Mouse (Mus musculus) adrenal gland, adult 18-20 months (tissue): ENCODE data around the gene Tmem158. TPM values are rescaled to one million over a fixed set of nuclear protein-coding genes. Genes with fewer than 3 reads are reported as not detected.

ENCODE experiments used
- total RNA-seq, 2 experiments: library from RNA; stranded (reverse); gene quantifications; 1 replicate in 1 of 2; 2 replicates in 1 of 2; pipeline ENCODE4 v1.2.3; 2021

Gene Tmem158
- total RNA-seq, 2 experiments from 2014 or later, result 7.5 to 9.2 TPM

Other genes with a start within 250 kb of the Tmem158 start
- gene Tmem42, start 239.4 kb downstream of the Tmem158 start, total RNA-seq, result 10 to 100 TPM; 14.5 to 20.3 TPM
- under 1 TPM; 0.48 to 0.86 TPM for gene Tgm4, start 226.0 kb downstream of the Tmem158 start, total RNA-seq
- gene Zdhhc3, start 147.6 kb downstream of the Tmem158 start, total RNA-seq, result 10 to 100 TPM; 53.5 to 76.3 TPM
- 10 to 100 TPM; 27.3 to 34.6 TPM for gene Exosc7, start 147.5 kb downstream of the Tmem158 start, total RNA-seq
- 10 to 100 TPM; 21.6 to 53.1 TPM for gene Clec3b, start 109.8 kb downstream of the Tmem158 start, total RNA-seq
- gene Cdcp1, start 44.7 kb downstream of the Tmem158 start, total RNA-seq, result under 1 TPM in 1 of 2 experiments, not detected in 1; 0.07 TPM
- gene Lars2, start 106.2 kb upstream of the Tmem158 start, total RNA-seq, result 10 to 100 TPM; 55.5 to 62.2 TPM
- gene Limd1, start 217.9 kb upstream of the Tmem158 start, total RNA-seq, result 10 to 100 TPM; 24.7 to 36.9 TPM